7 mouse cellular contexts compared by ENCODE assay signal in genomic region chr2:75786075-75786474, GRCm38 (mm10). TPM values are rescaled to one million over a fixed set of nuclear protein-coding genes. Genes with fewer than 3 reads are reported as not detected.
DNase-seq lines count a peak whose midpoint lies in the region; ATAC-seq and TF ChIP-seq lines count a peak whose summit lies in the region.

No protein-coding gene starts in this region.

- H3K36me3 ChIP-seq in liver, embryonic 14.5 days (replicated peaks; ENCODE audit: control insufficient read depth, insufficient read depth, low read depth), result no peaks in the 10 kb centered on the region
- no peaks in the 10 kb centered on the region for H3K36me3 ChIP-seq in splenic B cell, adult 2 months (ENCODE audit: control insufficient read depth, insufficient read depth, low read length, poor library complexity, severe bottlenecking)

- DNase-seq in kidney, adult 18-20 months, result peak; percentile 56
- no peak for DNase-seq in kidney, adult 11 months
- DNase-seq in T-cell, adult 2 months (ENCODE audit: low spot score), result peak; percentile 52
- DNase-seq in gastrocnemius, adult 2 months, result peak; percentile 46
- DNase-seq in liver, embryonic 14.5 days (ENCODE audit: low read depth in 3 of 3, low spot score in 3 of 3), result no peak
- DNase-seq in splenic B cell, adult 2 months (ENCODE audit: low read depth, low spot score), result peak; percentile 83

- intact Hi-C loops in gastrocnemius, adult 2 months (cut with DNase I), result loop anchor here (1.0 kb wide), 2 partner anchors 61 to 93 kb away; no protein-coding TSS in a partner anchor

- TF ChIP-seq CTCF in gastrocnemius, adult 2 months (IDR thresholded peaks at IDR 0.05), result no peak; the same call in 1 of the 2 replicates
- TF ChIP-seq CTCF in liver, embryonic 14.5 days (IDR thresholded peaks at IDR 0.05; ENCODE audit: low read depth), result peak; percentile 87

- no peak overlapping the region for H3K9ac ChIP-seq in liver, embryonic 14.5 days (replicated peaks)

- ATAC-seq in CD4-positive, CD25-positive, alpha-beta regulatory T cell, adult 4 months, result peak; percentile 70
- ATAC-seq in liver, embryonic 14.5 days (ENCODE audit: insufficient read depth), result no peak

- H3K9me3 ChIP-seq in liver, embryonic 14.5 days (ENCODE audit: control insufficient read depth, low read length), result no peaks in the 10 kb centered on the region

- no peak overlapping the region; the same call in 1 of the 2 replicates for H3K4me3 ChIP-seq in gastrocnemius, adult 2 months
- H3K4me3 ChIP-seq in liver, embryonic 14.5 days (ENCODE audit: insufficient read depth in 1 of 2, low read depth in 2 of 2, low read length in 2 of 2), result no peak overlapping the region

- no peak for TF ChIP-seq EP300 in liver, embryonic 14.5 days (IDR thresholded peaks at IDR 0.05; ENCODE audit: low read depth)

- 0 out of 4 replicates have a peak, but pooled peaks cover 0 to 2% of the 10 kb centered on the region in 2 experiments for H3K4me1 ChIP-seq in liver, embryonic 14.5 days (replicated peaks; ENCODE audit: control insufficient read depth in 2 of 2, insufficient read depth in 2 of 2, low read length in 1 of 2)

- no peaks in the 10 kb centered on the region for H3K27me3 ChIP-seq in liver, embryonic 14.5 days (ENCODE audit: control insufficient read depth, insufficient read depth, low read length)
- H3K27me3 ChIP-seq in splenic B cell, adult 2 months (ENCODE audit: control insufficient read depth, insufficient read depth, low read length, poor library complexity, severe bottlenecking), result no peaks in the 10 kb centered on the region

- H3K27ac ChIP-seq in gastrocnemius, adult 2 months, result no peak overlapping the region
- no peak overlapping the region for H3K27ac ChIP-seq in liver, embryonic 14.5 days

- WGBS in liver, embryonic 14.5 days (ENCODE audit: insufficient replicate concordance), result 15% methylated on average over 6 of the region's 6 CpGs

- H3K4me2 ChIP-seq in liver, embryonic 14.5 days (ENCODE audit: low read depth), result no peak overlapping the region

RNA-seq across cellular contexts. Expression of gene Agps, which starts 45.9 kb away (rescaled TPM):
- polyA plus RNA-seq in CD4-positive, CD25-positive, alpha-beta regulatory T cell, adult 4 months (2017; shearing (Covaris generic)), result 10 to 100 TPM; 19.7 to 23.0 TPM
- total RNA-seq in gastrocnemius, adult 2 months (2021), result 10 to 100 TPM; 17.7 to 25.4 TPM
- 4.1 and 5.6 TPM in 2 replicates for polyA plus RNA-seq in liver, embryonic 14.5 days (2012; rRNA removed)
- polyA plus RNA-seq in liver, embryonic 14.5 days (2014; fragmentation: Nextera tagmentation; extraction: Ambion mirVana), result 13.8 and 14.3 TPM in 2 replicates

Comparison
In these comparisons a context has a peak if more than half of its experiments do, and no peak if none do; other contexts are left out.
1. DNase-seq: peak in kidney, adult 18-20 months (single experiment), T-cell, adult 2 months (single experiment), gastrocnemius, adult 2 months (single experiment) and splenic B cell, adult 2 months (single experiment); none in kidney, adult 11 months (single experiment) and liver, embryonic 14.5 days (0 of 3).